Mouse (Mus musculus) CD4-positive, CD25-positive, alpha-beta regulatory T cell, adult 2 months (primary cell): ENCODE data around the gene Slc35c1.

ENCODE experiments used
- DNase-seq: peaks from one replicate; pipeline ENCODE4 v3.0.0-alpha.2; 2012; ENCODE audit warnings: low read depth, low spot score

Gene Slc35c1

GRCm38 (mm10) chr2:92403776-92404319, 56.5 kb downstream of the Slc35c1 start:
- DNase-seq: no peak
